In the genomic region with DNA sequence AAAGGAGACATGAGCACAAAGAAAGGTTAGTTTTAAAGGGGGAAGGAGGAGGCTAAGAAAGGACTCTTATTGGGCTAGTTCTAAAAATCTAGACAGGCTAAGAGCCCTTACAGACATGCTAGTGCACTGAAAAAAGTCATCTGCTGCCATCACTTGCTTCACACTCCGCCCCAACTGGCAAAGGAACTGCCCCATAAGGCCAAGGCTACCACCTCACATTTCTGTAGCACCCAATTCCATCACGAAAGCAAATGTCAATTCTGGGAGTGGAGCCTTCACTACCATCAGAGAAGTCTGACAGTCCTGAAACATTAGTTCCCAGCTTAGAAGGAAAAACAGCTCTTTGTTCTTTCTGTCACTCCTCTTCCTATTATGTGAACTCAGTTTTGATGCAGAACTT, we compare ENCODE assay signal across 13 mouse cellular contexts. TPM values are rescaled to one million over a fixed set of nuclear protein-coding genes. Genes with fewer than 3 reads are reported as not detected.
DNase-seq lines count a peak whose midpoint lies in the region; ATAC-seq and TF ChIP-seq lines count a peak whose summit lies in the region.
"Had no signal": no experiment of that assay in that cellular context is flagged by ENCODE, and none has a peak within 500 bp of the region (broad histone marks: within the 10 kb centered on the region; RNA-seq: fewer than 3 reads in every experiment).

No protein-coding gene starts in this region.

- H3K36me3 ChIP-seq in forebrain, embryonic 12.5 days (replicated peaks): no peaks in the 10 kb centered on the region
- no peaks in the 10 kb centered on the region; the same call in 1 of the 2 replicates for H3K36me3 ChIP-seq in forebrain, embryonic 11.5 days (ENCODE audit: control insufficient read depth, insufficient read depth, low read length)
- no peaks in the 10 kb centered on the region for H3K36me3 ChIP-seq in hindbrain, embryonic 13.5 days
- H3K36me3 ChIP-seq in hindbrain, embryonic 11.5 days (ENCODE audit: control insufficient read depth, insufficient read depth, low read length): no peaks in the 10 kb centered on the region
- H3K36me3 ChIP-seq in forebrain, postnatal 0 days (ENCODE audit: insufficient read depth): no peaks in the 10 kb centered on the region
- H3K36me3 ChIP-seq: intestine, embryonic 15.5 days had no signal

- no peaks in the 10 kb centered on the region for H3K9me3 ChIP-seq in forebrain, embryonic 12.5 days
- H3K9me3 ChIP-seq in forebrain, embryonic 11.5 days (ENCODE audit: control insufficient read depth, low read length): no peaks in the 10 kb centered on the region
- H3K9me3 ChIP-seq in hindbrain, embryonic 13.5 days: no peaks in the 10 kb centered on the region
- no peaks in the 10 kb centered on the region for H3K9me3 ChIP-seq in hindbrain, embryonic 11.5 days (ENCODE audit: control insufficient read depth, low read length)
- no peaks in the 10 kb centered on the region for H3K9me3 ChIP-seq in forebrain, postnatal 0 days (ENCODE audit: low read length)
- H3K9me3 ChIP-seq: intestine, embryonic 15.5 days; limb, embryonic 15.5 days had no signal

- no peak overlapping the region for H3K4me3 ChIP-seq in forebrain, embryonic 12.5 days (replicated peaks)
- no peak overlapping the region for H3K4me3 ChIP-seq in forebrain, embryonic 11.5 days (ENCODE audit: low read depth, low read length)
- no peak overlapping the region for H3K4me3 ChIP-seq in hindbrain, embryonic 13.5 days
- H3K4me3 ChIP-seq in hindbrain, embryonic 11.5 days (ENCODE audit: low read depth, low read length): no peak overlapping the region
- no peak overlapping the region for H3K4me3 ChIP-seq in forebrain, postnatal 0 days (ENCODE audit: low read depth, low read length)
- H3K4me3 ChIP-seq: intestine, embryonic 15.5 days; left cerebral cortex, adult 2 months; limb, embryonic 15.5 days had no signal

- no peak for DNase-seq in forebrain, embryonic 11.5 days (ENCODE audit: low spot score)
- no peak for DNase-seq in hindbrain, embryonic 11.5 days (ENCODE audit: low spot score)
- DNase-seq in forebrain, postnatal 0 days: peak; percentile 14
- DNase-seq in lung, postnatal 36 days: peak; percentile 48
- no peak for DNase-seq in left cerebral cortex, postnatal 4 days
- no peak for DNase-seq in B cell, adult 2 months
- DNase-seq: kidney, postnatal 36 days had no signal

- H3K9ac ChIP-seq in forebrain, embryonic 12.5 days: no peak overlapping the region
- no peak overlapping the region for H3K9ac ChIP-seq in forebrain, embryonic 11.5 days (ENCODE audit: low read length)
- H3K9ac ChIP-seq in hindbrain, embryonic 13.5 days: peak overlapping the region; percentile 10
- no peak overlapping the region for H3K9ac ChIP-seq in hindbrain, embryonic 11.5 days (ENCODE audit: low read depth, low read length)
- H3K9ac ChIP-seq in forebrain, postnatal 0 days: no peak overlapping the region
- H3K9ac ChIP-seq: intestine, embryonic 15.5 days; limb, embryonic 15.5 days had no signal

- no peak for TF ChIP-seq CTCF in forebrain, postnatal 0 days (IDR thresholded peaks at IDR 0.05; ENCODE audit: low read depth)

- H3K27me3 ChIP-seq in forebrain, embryonic 12.5 days: no peaks in the 10 kb centered on the region
- no peaks in the 10 kb centered on the region for H3K27me3 ChIP-seq in forebrain, embryonic 11.5 days (ENCODE audit: control insufficient read depth, insufficient read depth, low read length)
- H3K27me3 ChIP-seq in hindbrain, embryonic 13.5 days: no peaks in the 10 kb centered on the region
- no peaks in the 10 kb centered on the region for H3K27me3 ChIP-seq in hindbrain, embryonic 11.5 days (ENCODE audit: control insufficient read depth, insufficient read depth, low read length)
- no peaks in the 10 kb centered on the region for H3K27me3 ChIP-seq in forebrain, postnatal 0 days (ENCODE audit: insufficient read depth, low read length)
- H3K27me3 ChIP-seq: intestine, embryonic 15.5 days; limb, embryonic 15.5 days had no signal

- ATAC-seq in forebrain, embryonic 12.5 days (ENCODE audit: low FRiP score): no peak
- ATAC-seq in forebrain, embryonic 11.5 days (replicated peaks; ENCODE audit: low FRiP score): no peak
- ATAC-seq in hindbrain, embryonic 13.5 days (ENCODE audit: low FRiP score): no peak
- ATAC-seq in hindbrain, embryonic 11.5 days (ENCODE audit: low FRiP score): no peak
- no peak for ATAC-seq in forebrain, postnatal 0 days
- ATAC-seq: intestine, embryonic 15.5 days had no signal

- intact Hi-C loops in left cerebral cortex, postnatal 4 days (cut with DNase I): loop anchor here (5.0 kb wide), 1 partner anchor 38 kb away; no protein-coding TSS in a partner anchor

- H3K4me1 ChIP-seq in forebrain, embryonic 12.5 days: peaks cover 43% of the 10 kb centered on the region
- H3K4me1 ChIP-seq in forebrain, embryonic 11.5 days (replicated peaks; ENCODE audit: control insufficient read depth, insufficient read depth, low read length): peaks cover 10% of the 10 kb centered on the region; the same call in 1 of the 2 replicates
- peaks cover 47% of the 10 kb centered on the region for H3K4me1 ChIP-seq in hindbrain, embryonic 13.5 days (replicated peaks)
- peaks cover 3% of the 10 kb centered on the region for H3K4me1 ChIP-seq in hindbrain, embryonic 11.5 days (replicated peaks; ENCODE audit: control insufficient read depth, insufficient read depth, low read length)
- peaks cover 34% of the 10 kb centered on the region for H3K4me1 ChIP-seq in forebrain, postnatal 0 days (ENCODE audit: insufficient read depth)

- 87% methylated on average over 2 of the region's 2 CpGs for WGBS in forebrain, embryonic 12.5 days
- WGBS in forebrain, embryonic 11.5 days: 88% methylated on average over 2 of the region's 2 CpGs
- 90% methylated on average over 2 of the region's 2 CpGs for WGBS in hindbrain, embryonic 13.5 days
- 93% methylated on average over 2 of the region's 2 CpGs for whole genome bisulfite sequencing in hindbrain, embryonic 11.5 days
- 55% methylated on average over 2 of the region's 2 CpGs for WGBS in forebrain, postnatal 0 days

- 0 out of 2 replicates have a peak overlapping the region, but pooled peaks have one; percentile 8 for H3K4me2 ChIP-seq in forebrain, embryonic 12.5 days
- no peak overlapping the region for H3K4me2 ChIP-seq in forebrain, embryonic 11.5 days (ENCODE audit: low read depth, low read length, severe bottlenecking)
- H3K4me2 ChIP-seq in hindbrain, embryonic 13.5 days: peak overlapping the region; percentile 95
- H3K4me2 ChIP-seq in hindbrain, embryonic 11.5 days (replicated peaks; ENCODE audit: low read depth, low read length): no peak overlapping the region
- H3K4me2 ChIP-seq in forebrain, postnatal 0 days (ENCODE audit: low read depth): no peak overlapping the region; the same call in 1 of the 2 replicates
- H3K4me2 ChIP-seq: intestine, embryonic 15.5 days; limb, embryonic 15.5 days had no signal

- no peak overlapping the region for H3K27ac ChIP-seq in forebrain, embryonic 12.5 days
- no peak overlapping the region for H3K27ac ChIP-seq in forebrain, embryonic 11.5 days (ENCODE audit: low read depth, low read length)
- H3K27ac ChIP-seq in hindbrain, embryonic 13.5 days: peak overlapping the region; percentile 8; the same call in 1 of the 2 replicates
- H3K27ac ChIP-seq in hindbrain, embryonic 11.5 days (ENCODE audit: low read depth, low read length): no peak overlapping the region
- H3K27ac ChIP-seq in forebrain, postnatal 0 days (ENCODE audit: low read depth, low read length): no peak overlapping the region
- H3K27ac ChIP-seq: intestine, embryonic 15.5 days; left cerebral cortex, adult 2 months; limb, embryonic 15.5 days; stomach, postnatal 0 days had no signal

RNA-seq across cellular contexts. Expression of a gene that starts 4.4 kb away (rescaled TPM):
- 40.8 and 47.5 TPM in 2 replicates for polyA plus RNA-seq in forebrain, embryonic 12.5 days (2016; fragmentation: Nextera tagmentation; extraction: Ambion mirVana)
- polyA plus RNA-seq in forebrain, embryonic 11.5 days (2014; fragmentation: Nextera tagmentation; extraction: Ambion mirVana): 39.9 and 45.2 TPM in 2 replicates
- polyA plus RNA-seq in hindbrain, embryonic 13.5 days (2015; fragmentation: Nextera tagmentation; extraction: Ambion mirVana): 30.1 and 30.7 TPM in 2 replicates
- polyA plus RNA-seq in hindbrain, embryonic 11.5 days (2014; fragmentation: Nextera tagmentation; extraction: Ambion mirVana): 31.8 and 37.6 TPM in 2 replicates
- total RNA-seq in forebrain, postnatal 0 days (2014; rRNA removed): 133 and 149 TPM in 2 replicates
- 20.6 and 27.0 TPM in 2 replicates for polyA plus RNA-seq in forebrain, postnatal 0 days (2015; fragmentation: Nextera tagmentation; extraction: Ambion mirVana)
- total RNA-seq in left cerebral cortex, postnatal 4 days (2021): 100 to 1,000 TPM; 173 to 176 TPM

Comparison
In these comparisons a context has a peak if more than half of its experiments do, and no peak if none do; other contexts are left out.
1. H3K4me2 ChIP-seq: peak in forebrain, embryonic 12.5 days (single experiment) and hindbrain, embryonic 13.5 days (single experiment); none in forebrain, embryonic 11.5 days (single experiment), hindbrain, embryonic 11.5 days (single experiment) and forebrain, postnatal 0 days (single experiment).
2. DNase-seq: peak in forebrain, postnatal 0 days (single experiment) and lung, postnatal 36 days (single experiment); none in forebrain, embryonic 11.5 days (single experiment), hindbrain, embryonic 11.5 days (single experiment), left cerebral cortex, postnatal 4 days (single experiment) and B cell, adult 2 months (0 of 2).